18 mouse cellular contexts compared by ENCODE assay signal in genomic region chr6:93946612-93947011, GRCm38 (mm10).
DNase-seq lines count a peak whose midpoint lies in the region; ATAC-seq and TF ChIP-seq lines count a peak whose summit lies in the region.
"Had no signal": no experiment of that assay in that cellular context is flagged by ENCODE, and none has a peak within 500 bp of the region (broad histone marks: within the 10 kb centered on the region; RNA-seq: fewer than 3 reads in every experiment).

No protein-coding gene starts in this region.

- no peak overlapping the region for H3K4me2 ChIP-seq in heart, embryonic 12.5 days
- H3K4me2 ChIP-seq in heart, postnatal 0 days (ENCODE audit: low read depth, low read length): no peak overlapping the region
- H3K4me2 ChIP-seq: embryonic facial prominence, embryonic 12.5 days; forebrain, embryonic 15.5 days; hindbrain, embryonic 14.5 days; intestine, embryonic 15.5 days had no signal

- peak; percentile 71 for DNase-seq in heart, adult 11 months
- no peak for DNase-seq in heart, adult 2 months
- no peak for DNase-seq in heart, postnatal 14 days
- DNase-seq in heart, postnatal 0 days (ENCODE audit: low spot score): peak; percentile 75
- DNase-seq in left cerebral cortex, postnatal 10 days (ENCODE audit: extremely low spot score in 1 of 2, low spot score in 2 of 2): no peak
- DNase-seq in adrenal gland, adult 2 months: no peak
- DNase-seq: adrenal gland, postnatal 14 days; B cell, adult 2 months; cerebellum, adult 11-12 months; cerebellum, adult 9-10 months; cerebellum, postnatal 25 days; gastrocnemius, postnatal 10 days; kidney, adult 18-20 months had no signal

- 31% methylated on average over 2 of the region's 2 CpGs for WGBS in heart, adult 2 months
- WGBS in heart, embryonic 12.5 days: 33% methylated on average over 2 of the region's 2 CpGs
- WGBS in heart, postnatal 0 days: 14% methylated on average over 2 of the region's 2 CpGs

- H3K9ac ChIP-seq in heart, adult 2 months (ENCODE audit: low read depth, low read length): no peak overlapping the region
- no peak overlapping the region for H3K9ac ChIP-seq in heart, embryonic 12.5 days
- H3K9ac ChIP-seq in heart, postnatal 0 days (replicated peaks; ENCODE audit: low read depth, low read length): no peak overlapping the region
- H3K9ac ChIP-seq: embryonic facial prominence, embryonic 12.5 days; forebrain, embryonic 15.5 days; hindbrain, embryonic 14.5 days; intestine, embryonic 15.5 days had no signal

- H3K79me2 ChIP-seq in heart, adult 2 months (replicated peaks; ENCODE audit: control insufficient read depth, insufficient read depth, low read length): no peaks in the 10 kb centered on the region

- no peak for TF ChIP-seq EP300 in heart, adult 2 months (IDR thresholded peaks at IDR 0.05; ENCODE audit: insufficient read depth, low read depth, low read length)
- TF ChIP-seq EP300 in heart, postnatal 0 days (IDR thresholded peaks at IDR 0.05; ENCODE audit: low read depth): no peak

- no peak for TF ChIP-seq CTCF in heart, adult 2 months (IDR thresholded peaks at IDR 0.05)
- no peak for TF ChIP-seq CTCF in heart, postnatal 0 days (IDR thresholded peaks at IDR 0.05; ENCODE audit: low read depth)

- TF ChIP-seq POLR2A in heart, adult 2 months (IDR thresholded peaks at IDR 0.05; ENCODE audit: insufficient read depth, low read depth, low read length): no peak

- H3K4me3 ChIP-seq in heart, adult 2 months: no peak overlapping the region
- no peak overlapping the region for H3K4me3 ChIP-seq in heart, embryonic 12.5 days
- no peak overlapping the region for H3K4me3 ChIP-seq in heart, postnatal 0 days (ENCODE audit: low read depth, low read length)
- H3K4me3 ChIP-seq: embryonic facial prominence, embryonic 12.5 days; forebrain, embryonic 15.5 days; intestine, embryonic 15.5 days had no signal

- no peak overlapping the region; the same call in 1 of the 2 replicates for H3K27ac ChIP-seq in heart, adult 2 months
- H3K27ac ChIP-seq in heart, embryonic 12.5 days (ENCODE audit: poor library complexity, severe bottlenecking): peak overlapping the region; percentile 81
- H3K27ac ChIP-seq in heart, postnatal 0 days (ENCODE audit: low read depth): peak overlapping the region; percentile 78
- H3K27ac ChIP-seq: embryonic facial prominence, embryonic 12.5 days; forebrain, embryonic 15.5 days; hindbrain, embryonic 14.5 days; intestine, embryonic 15.5 days had no signal

- H3K4me1 ChIP-seq in heart, adult 2 months (ENCODE audit: control insufficient read depth, insufficient read depth, low read length): peaks cover 2% of the 10 kb centered on the region; the same call in 1 of the 2 replicates
- H3K4me1 ChIP-seq in heart, embryonic 12.5 days (replicated peaks): peaks cover 23% of the 10 kb centered on the region
- H3K4me1 ChIP-seq in heart, postnatal 0 days (ENCODE audit: control insufficient read depth, insufficient read depth): peaks cover 18% of the 10 kb centered on the region; the same call in 1 of the 2 replicates
- H3K4me1 ChIP-seq: embryonic facial prominence, embryonic 12.5 days; forebrain, embryonic 15.5 days had no signal

- intact Hi-C loops in heart, adult 2 months (cut with DNase I): no loop called here
- intact Hi-C loops in heart, postnatal 14 days (cut with DNase I): no loop called here
- intact Hi-C loops in left cerebral cortex, postnatal 10 days (cut with DNase I): no loop called here

- no peaks in the 10 kb centered on the region for H3K9me3 ChIP-seq in heart, embryonic 12.5 days (replicated peaks)
- H3K9me3 ChIP-seq in heart, postnatal 0 days (replicated peaks; ENCODE audit: control insufficient read depth, low read length): no peaks in the 10 kb centered on the region
- H3K9me3 ChIP-seq: embryonic facial prominence, embryonic 12.5 days; forebrain, embryonic 15.5 days; intestine, embryonic 15.5 days had no signal

- ATAC-seq in heart, embryonic 12.5 days (ENCODE audit: insufficient number of reproducible peaks, low FRiP score): 0 out of 2 replicates have a peak, but pooled peaks have one; percentile 55
- ATAC-seq in heart, postnatal 0 days (ENCODE audit: insufficient read depth, low read depth): peak; percentile 95
- ATAC-seq: forebrain, embryonic 15.5 days; intestine, embryonic 15.5 days had no signal

- no peaks in the 10 kb centered on the region for H3K36me3 ChIP-seq in heart, adult 2 months (ENCODE audit: control insufficient read depth, insufficient read depth, low read length)
- H3K36me3 ChIP-seq in heart, embryonic 12.5 days: no peaks in the 10 kb centered on the region
- H3K36me3 ChIP-seq in heart, postnatal 0 days (replicated peaks; ENCODE audit: control insufficient read depth, insufficient read depth, low read length): no peaks in the 10 kb centered on the region
- H3K36me3 ChIP-seq: embryonic facial prominence, embryonic 12.5 days; forebrain, embryonic 15.5 days; intestine, embryonic 15.5 days had no signal

- H3K27me3 ChIP-seq in heart, adult 2 months (ENCODE audit: control insufficient read depth, insufficient read depth, low read length): no peaks in the 10 kb centered on the region
- H3K27me3 ChIP-seq in heart, embryonic 12.5 days (replicated peaks): no peaks in the 10 kb centered on the region
- no peaks in the 10 kb centered on the region for H3K27me3 ChIP-seq in heart, postnatal 0 days (ENCODE audit: control insufficient read depth, insufficient read depth, low read length)
- H3K27me3 ChIP-seq: embryonic facial prominence, embryonic 12.5 days; forebrain, embryonic 15.5 days; intestine, embryonic 15.5 days had no signal

Comparison
In these comparisons a context has a peak if more than half of its experiments do, and no peak if none do; other contexts are left out.
1. DNase-seq: peak in heart, adult 11 months (single experiment) and heart, postnatal 0 days (single experiment); none in heart, adult 2 months (0 of 2), heart, postnatal 14 days (0 of 2), left cerebral cortex, postnatal 10 days (0 of 2) and adrenal gland, adult 2 months (single experiment).